Mouse (Mus musculus): Measurements from ENCODE around the gene Prkcz. TPM values are rescaled to one million over a fixed set of nuclear protein-coding genes. Genes with fewer than 3 reads are reported as not detected.
A peak's percentile ranks its signal among the peaks of the same experiment; 100 is the strongest.
"Not testable (repeated sequence)": the region's sequence is repeated elsewhere in the genome, so short reads cannot be mapped to it uniquely, and the experiment has no call there.

Prkcz gene
- polyA plus RNA-seq, 1 experiment from 2014 or later = 9.3 TPM

GRCm38 (mm10) chr4:155249257-155249647 is 111.9 kb downstream of the Prkcz start:
- Histone ChIP-seq H3K4me3 (ENCODE audit: low read depth, low read length) (peak overlapping the region; percentile 61), H3K9me3 (ENCODE audit: control insufficient read depth, low read length) (no peaks in the 10 kb centered on the region), H3K9ac (ENCODE audit: low read length) (peak overlapping the region; percentile 83), H3K27ac (replicated peaks; ENCODE audit: low read depth, low read length) (peak overlapping the region; percentile 94), H3K36me3 (ENCODE audit: control insufficient read depth, insufficient read depth, low read length) (no peaks in the 10 kb centered on the region), H3K27me3 (ENCODE audit: control insufficient read depth, insufficient read depth, low read length) (no peaks in the 10 kb centered on the region), H3K4me2 (ENCODE audit: low read depth, severe bottlenecking) (peak overlapping the region; percentile 97), H3K4me1 (ENCODE audit: control insufficient read depth, insufficient read depth, low read length) (peaks cover 22% of the 10 kb centered on the region)
- ATAC-seq (ENCODE audit: insufficient number of reproducible peaks, low FRiP score, low TSS enrichment, low read depth) (peak; percentile 70), DNase-seq (ENCODE audit: low spot score) (peak; percentile 98)
- 0% methylated on average over 9 of the region's 9 CpGs for WGBS

- not testable (repeated sequence) for H3K4me2 ChIP-seq (ENCODE audit: low read depth, severe bottlenecking); ATAC-seq (ENCODE audit: insufficient number of reproducible peaks, low FRiP score, low TSS enrichment, low read depth)
- WGBS = 94% methylated on average over 3 of the region's 3 CpGs
These were observed 113.1 kb downstream of the Prkcz start for GRCm38 (mm10) chr4:155248054-155248453.

GRCm38 (mm10) chr4:155246691-155247105 is 114.5 kb downstream of the Prkcz start:
- no peaks in the 10 kb centered on the region for H3K36me3 ChIP-seq (ENCODE audit: control insufficient read depth, insufficient read depth, low read length)
- H3K4me1 ChIP-seq (ENCODE audit: control insufficient read depth, insufficient read depth, low read length) = peaks cover 19% of the 10 kb centered on the region
- H3K9ac ChIP-seq (ENCODE audit: low read length) = peak overlapping the region; percentile 12; the same call in 1 of the 2 replicates
- 74% methylated on average over 12 of the region's 12 CpGs for WGBS
- H3K4me3 ChIP-seq (ENCODE audit: low read depth, low read length) = no peak overlapping the region
- no peak for DNase-seq (ENCODE audit: low spot score)
- no peak overlapping the region for H3K27ac ChIP-seq (replicated peaks; ENCODE audit: low read depth, low read length)
- no peaks in the 10 kb centered on the region for H3K27me3 ChIP-seq (ENCODE audit: control insufficient read depth, insufficient read depth, low read length)
- ATAC-seq (ENCODE audit: insufficient number of reproducible peaks, low FRiP score, low TSS enrichment, low read depth) = no peak
- H3K9me3 ChIP-seq (ENCODE audit: control insufficient read depth, low read length) = no peaks in the 10 kb centered on the region
- H3K4me2 ChIP-seq (ENCODE audit: low read depth, severe bottlenecking) = no peak overlapping the region

More at GRCm38 (mm10) chr4:155248054-155248453, 113.1 kb downstream of the Prkcz start:
- not testable (repeated sequence) for H3K27me3 ChIP-seq (ENCODE audit: control insufficient read depth, insufficient read depth, low read length); H3K9ac ChIP-seq (ENCODE audit: low read length); DNase-seq (ENCODE audit: low spot score); H3K27ac ChIP-seq (replicated peaks; ENCODE audit: low read depth, low read length); H3K9me3 ChIP-seq (ENCODE audit: control insufficient read depth, low read length); H3K4me3 ChIP-seq (ENCODE audit: low read depth, low read length); H3K36me3 ChIP-seq (ENCODE audit: control insufficient read depth, insufficient read depth, low read length)
- H3K4me1 ChIP-seq (ENCODE audit: control insufficient read depth, insufficient read depth, low read length) = peaks cover 22% of the 10 kb centered on the region

GRCm38 (mm10) chr4:155245770-155246492 is 115.2 kb downstream of the Prkcz start:
- ATAC-seq (ENCODE audit: insufficient number of reproducible peaks, low FRiP score, low TSS enrichment, low read depth) (no peak), DNase-seq (ENCODE audit: low spot score) (no peak)
- no peaks in the 10 kb centered on the region for H3K36me3 ChIP-seq (ENCODE audit: control insufficient read depth, insufficient read depth, low read length)
- H3K4me3 ChIP-seq (ENCODE audit: low read depth, low read length) = no peak overlapping the region
- WGBS = 59% methylated on average over 6 of the region's 6 CpGs
- no peaks in the 10 kb centered on the region for H3K27me3 ChIP-seq (ENCODE audit: control insufficient read depth, insufficient read depth, low read length)
- H3K9ac ChIP-seq (ENCODE audit: low read length) = no peak overlapping the region
- H3K4me1 ChIP-seq (ENCODE audit: control insufficient read depth, insufficient read depth, low read length) = peaks cover 12% of the 10 kb centered on the region
- H3K27ac ChIP-seq (replicated peaks; ENCODE audit: low read depth, low read length) = no peak overlapping the region; the same call in 1 of the 2 replicates
- no peak overlapping the region for H3K4me2 ChIP-seq (ENCODE audit: low read depth, severe bottlenecking)
- no peaks in the 10 kb centered on the region for H3K9me3 ChIP-seq (ENCODE audit: control insufficient read depth, low read length)

GRCm38 (mm10) chr4:155243233-155243632 is 117.9 kb downstream of the Prkcz start:
- Histone ChIP-seq H3K9me3 (ENCODE audit: control insufficient read depth, low read length) (no peaks in the 10 kb centered on the region), H3K27me3 (ENCODE audit: control insufficient read depth, insufficient read depth, low read length) (no peaks in the 10 kb centered on the region), H3K4me3 (ENCODE audit: low read depth, low read length) (no peak overlapping the region), H3K4me1 (ENCODE audit: control insufficient read depth, insufficient read depth, low read length) (0 out of 2 replicates have a peak, but pooled peaks cover 2% of the 10 kb centered on the region), H3K36me3 (ENCODE audit: control insufficient read depth, insufficient read depth, low read length) (no peaks in the 10 kb centered on the region), H3K4me2 (ENCODE audit: low read depth, severe bottlenecking) (no peak overlapping the region), H3K27ac (replicated peaks; ENCODE audit: low read depth, low read length) (no peak overlapping the region), H3K9ac (ENCODE audit: low read length) (no peak overlapping the region)
- 86% methylated on average over 12 of the region's 12 CpGs for WGBS
- no peak for DNase-seq (ENCODE audit: low spot score)
- ATAC-seq (ENCODE audit: insufficient number of reproducible peaks, low FRiP score, low TSS enrichment, low read depth) = no peak

GRCm38 (mm10) chr4:155242292-155242691 is 118.9 kb downstream of the Prkcz start:
- Histone ChIP-seq H3K27me3 (ENCODE audit: control insufficient read depth, insufficient read depth, low read length) (no peaks in the 10 kb centered on the region), H3K36me3 (ENCODE audit: control insufficient read depth, insufficient read depth, low read length) (no peaks in the 10 kb centered on the region), H3K4me3 (ENCODE audit: low read depth, low read length) (no peak overlapping the region), H3K4me1 (ENCODE audit: control insufficient read depth, insufficient read depth, low read length) (0 out of 2 replicates have a peak, but pooled peaks cover 2% of the 10 kb centered on the region), H3K4me2 (ENCODE audit: low read depth, severe bottlenecking) (no peak overlapping the region), H3K27ac (replicated peaks; ENCODE audit: low read depth, low read length) (no peak overlapping the region), H3K9ac (ENCODE audit: low read length) (no peak overlapping the region), H3K9me3 (ENCODE audit: control insufficient read depth, low read length) (no peaks in the 10 kb centered on the region)
- 90% methylated on average over 5 of the region's 5 CpGs for WGBS
- no peak for ATAC-seq (ENCODE audit: insufficient number of reproducible peaks, low FRiP score, low TSS enrichment, low read depth)
- no peak for DNase-seq (ENCODE audit: low spot score)

- Histone ChIP-seq H3K36me3 (ENCODE audit: control insufficient read depth, insufficient read depth, low read length) (no peaks in the 10 kb centered on the region), H3K27me3 (ENCODE audit: control insufficient read depth, insufficient read depth, low read length) (no peaks in the 10 kb centered on the region), H3K9me3 (ENCODE audit: control insufficient read depth, low read length) (no peaks in the 10 kb centered on the region), H3K4me2 (ENCODE audit: low read depth, severe bottlenecking) (no peak overlapping the region), H3K4me1 (ENCODE audit: control insufficient read depth, insufficient read depth, low read length) (peaks cover 5% of the 10 kb centered on the region; the same call in 1 of the 2 replicates), H3K9ac (ENCODE audit: low read length) (no peak overlapping the region), H3K4me3 (ENCODE audit: low read depth, low read length) (no peak overlapping the region), H3K27ac (replicated peaks; ENCODE audit: low read depth, low read length) (no peak overlapping the region)
- no peak for DNase-seq (ENCODE audit: low spot score)
- ATAC-seq (ENCODE audit: insufficient number of reproducible peaks, low FRiP score, low TSS enrichment, low read depth) = no peak
- WGBS = 81% methylated on average over 9 of the region's 9 CpGs
These were observed 119.4 kb downstream of the Prkcz start for GRCm38 (mm10) chr4:155241789-155242188.

- Histone ChIP-seq H3K9me3 (ENCODE audit: control insufficient read depth, low read length) (no peaks in the 10 kb centered on the region), H3K36me3 (ENCODE audit: control insufficient read depth, insufficient read depth, low read length) (no peaks in the 10 kb centered on the region), H3K27ac (replicated peaks; ENCODE audit: low read depth, low read length) (no peak overlapping the region), H3K9ac (ENCODE audit: low read length) (no peak overlapping the region), H3K4me2 (ENCODE audit: low read depth, severe bottlenecking) (no peak overlapping the region), H3K4me3 (ENCODE audit: low read depth, low read length) (no peak overlapping the region), H3K27me3 (ENCODE audit: control insufficient read depth, insufficient read depth, low read length) (no peaks in the 10 kb centered on the region), H3K4me1 (ENCODE audit: control insufficient read depth, insufficient read depth, low read length) (peaks cover 22% of the 10 kb centered on the region)
- DNase-seq (ENCODE audit: low spot score) (no peak), ATAC-seq (ENCODE audit: insufficient number of reproducible peaks, low FRiP score, low TSS enrichment, low read depth) (no peak)
- 66% methylated on average over 6 of the region's 6 CpGs for WGBS
These were observed 121.7 kb downstream of the Prkcz start for GRCm38 (mm10) chr4:155239494-155239893.
